Mouse (Mus musculus) naive thymus-derived CD4-positive, alpha-beta T cell, adult 5 months (primary cell): ENCODE results near the gene Prrxl1. TPM values are rescaled to one million over a fixed set of nuclear protein-coding genes. Genes with fewer than 3 reads are reported as not detected.

Source experiments
- polyA plus RNA-seq: library from polyadenylated mRNA; unstranded; fragments of 100-300 nt; shearing (Covaris generic); gene quantifications from one replicate; pipeline ENCODE4 v1.2.1, GENCODE M21; 2017

Prrxl1 gene
- not detected for polyA plus RNA-seq

GRCm38 (mm10) chr14:32599290-32600041, at the start of gene Prrxl1:
Prrxl1 (plus strand) TSS chr14:32599407.

GRCm38 (mm10) chr14:32685124-32685826, 86.1 kb downstream of the Prrxl1 start, which contains the start of gene 3425401B19Rik:
3425401B19Rik (minus strand) TSS chr14:32685293.

Other genes with a start within 250 kb of the Prrxl1 start
- not detected for gene 1700024G13Rik, start 211.0 kb upstream of the Prrxl1 start, polyA plus RNA-seq
- gene Slc18a3, start 134.6 kb upstream of the Prrxl1 start, polyA plus RNA-seq = not detected
- 0.19 TPM for gene Chat, start 133.4 kb upstream of the Prrxl1 start, polyA plus RNA-seq
- gene Ercc6, start 85.9 kb upstream of the Prrxl1 start, polyA plus RNA-seq = 52.4 TPM
- not detected for gene 3425401B19Rik, start 85.9 kb downstream of the Prrxl1 start, polyA plus RNA-seq
- not detected for gene Tmem273, start 186.6 kb downstream of the Prrxl1 start, polyA plus RNA-seq
- not detected for gene Fam170b, start 234.6 kb downstream of the Prrxl1 start, polyA plus RNA-seq